Mouse (Mus musculus) G1E-ER4 (cell line): ENCODE measurements around the gene Zdhhc5. TPM values are rescaled to one million over a fixed set of nuclear protein-coding genes. Genes with fewer than 3 reads are reported as not detected.

Experiments used
- GATA1 ChIP-seq: IDR thresholded peaks from one replicate; pipeline ENCODE4 v1.8.0; 2012; ENCODE audit warnings: low read length, inconsistent platforms
- polyA plus RNA-seq: library from polyadenylated mRNA; stranded (reverse); fragments of >175 nt; gene quantifications from 2 replicates; pipeline ENCODE4 v1.2.3, GENCODE M21; 2012

Gene Zdhhc5
- polyA plus RNA-seq, result 28.6 and 31.5 TPM in 2 replicates

DNA sequence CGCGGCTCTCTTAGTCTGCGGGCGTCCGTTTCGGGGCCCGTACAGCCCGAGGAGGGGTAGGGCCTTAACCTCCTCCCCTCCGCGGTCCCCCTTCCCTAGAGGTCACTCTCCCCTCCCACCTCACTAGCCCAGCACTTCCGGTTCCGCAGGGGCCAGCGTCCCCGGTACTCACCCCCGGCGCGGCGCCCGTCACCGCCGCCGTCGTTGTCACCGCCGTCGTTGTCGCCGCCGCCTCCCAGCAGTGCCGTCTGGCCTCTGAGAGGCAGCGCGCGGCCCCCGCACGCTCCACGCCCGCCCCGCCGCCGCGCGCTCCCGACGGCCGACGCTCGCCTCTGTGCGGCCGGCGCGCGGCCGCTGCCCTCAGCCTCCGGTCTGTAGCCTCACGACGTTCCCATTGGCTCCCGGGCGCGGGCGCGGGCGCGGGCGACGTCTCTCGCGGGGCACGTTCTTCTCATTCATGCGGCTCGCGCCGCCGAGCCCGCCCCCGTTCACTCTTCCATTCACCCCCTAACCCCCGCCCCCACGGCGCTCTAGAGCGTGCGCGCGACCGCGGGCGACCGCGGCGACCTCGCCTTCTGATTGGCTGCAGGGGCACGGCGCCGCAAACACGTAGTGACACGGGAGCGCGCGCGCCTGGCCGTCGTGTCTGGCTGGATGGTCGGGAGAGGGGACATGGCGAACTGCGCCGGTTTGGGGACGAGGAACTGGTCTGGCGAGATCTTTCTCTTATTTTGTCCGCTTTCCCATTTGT lies at the start of gene Zdhhc5:
Zdhhc5 (minus strand) TSS at position 370 of the 751 bp plus-strand sequence.
- no peak for TF ChIP-seq GATA1

DNA sequence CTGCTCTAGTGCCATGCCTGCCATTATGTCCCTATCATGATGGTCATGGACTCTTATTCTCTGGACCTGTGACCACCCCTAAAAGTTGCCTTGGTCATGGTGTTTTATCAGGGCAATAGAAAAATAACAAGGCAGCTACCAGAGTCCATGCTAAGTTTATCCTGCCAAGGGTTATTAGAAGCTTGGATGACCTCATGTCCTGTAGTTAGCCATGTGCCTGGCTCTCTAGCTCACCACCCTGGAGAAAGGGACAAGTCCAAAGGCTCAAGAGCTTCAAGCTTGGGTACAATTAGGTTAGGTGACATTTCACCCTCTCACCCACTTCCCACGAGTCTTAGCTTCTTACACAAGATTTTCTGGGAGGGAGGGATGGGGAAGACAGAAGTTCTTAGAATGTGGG lies 47.8 kb upstream of the Zdhhc5 start:
- TF ChIP-seq GATA1, result no peak

DNA sequence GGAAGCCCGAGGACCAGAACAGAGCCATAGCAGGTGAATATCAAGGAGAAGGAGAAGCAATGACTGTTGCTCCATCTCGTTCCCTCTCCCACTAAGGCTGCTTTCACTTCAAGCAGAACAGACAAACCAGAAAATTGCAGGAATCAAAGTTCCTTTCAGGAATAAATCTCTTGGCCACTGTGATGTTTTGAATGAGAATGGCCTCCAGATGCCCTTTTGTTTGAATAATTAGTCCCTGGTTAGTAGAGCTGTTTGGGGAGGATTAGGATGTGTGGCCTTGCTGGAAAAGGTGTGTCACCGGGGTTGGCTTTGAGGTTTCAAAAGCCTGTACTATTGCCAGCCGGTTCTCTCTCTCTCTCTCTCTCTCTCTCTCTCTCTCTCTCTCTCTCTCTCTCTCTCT lies 47.3 kb upstream of the Zdhhc5 start:
- TF ChIP-seq GATA1, result no peak

DNA sequence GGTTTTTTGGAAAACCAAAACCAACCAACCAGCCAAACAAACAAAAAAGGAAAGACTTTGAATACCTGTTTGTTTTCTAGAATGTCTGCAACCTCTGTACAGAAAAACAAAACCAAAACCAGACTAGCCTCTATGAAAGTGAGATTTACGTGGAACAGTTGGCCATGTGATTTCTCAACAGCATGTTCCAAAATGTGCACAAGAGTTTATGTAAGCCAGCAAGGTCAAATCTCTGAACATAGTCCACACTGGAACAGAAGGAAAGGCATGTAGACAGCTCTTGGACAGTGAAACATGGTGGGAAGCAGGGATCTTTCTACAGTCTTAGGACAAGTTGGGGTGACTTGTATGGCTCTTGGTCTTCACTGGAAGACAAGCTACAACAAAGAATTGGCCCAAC lies 46.9 kb upstream of the Zdhhc5 start:
- no peak for TF ChIP-seq GATA1

DNA sequence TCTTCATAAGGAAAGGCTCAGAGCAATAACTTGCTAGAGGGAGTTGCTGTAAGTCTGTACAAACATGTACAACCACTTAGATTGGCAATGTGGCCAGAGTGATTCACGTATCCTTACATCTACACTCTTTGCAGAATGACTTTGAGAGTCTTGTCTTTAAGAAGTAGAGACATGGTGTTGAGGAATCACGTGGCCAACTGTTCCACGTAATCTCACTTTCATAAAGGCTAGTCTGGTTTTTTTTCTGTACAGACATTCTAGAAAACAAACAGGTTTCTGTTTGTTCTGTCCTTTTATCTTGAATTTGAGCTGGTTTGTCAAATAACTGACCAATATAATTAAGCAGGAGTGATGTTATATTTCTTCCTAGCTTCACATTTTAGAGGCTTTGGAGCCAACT lies 46.3 kb upstream of the Zdhhc5 start:
- TF ChIP-seq GATA1, result no peak

DNA sequence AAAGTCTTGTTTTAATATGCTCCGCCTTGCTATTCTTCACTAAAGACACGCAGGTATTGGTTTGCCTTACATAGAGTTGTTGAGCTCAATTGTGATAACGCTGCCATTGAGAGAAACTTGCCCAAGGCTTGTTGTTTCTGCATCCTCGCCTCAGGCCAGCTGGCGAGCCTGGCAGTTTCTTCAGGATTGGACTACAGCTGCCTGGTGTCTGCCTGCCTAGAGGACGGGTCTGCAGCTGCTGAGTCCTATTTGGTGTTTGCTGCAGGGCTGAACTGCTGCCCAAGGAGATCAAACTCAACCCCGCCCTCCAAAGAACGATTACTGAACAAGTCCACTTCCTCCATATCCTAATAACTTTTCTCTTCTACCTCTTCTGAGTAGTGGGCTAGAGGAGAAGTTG lies 45.8 kb upstream of the Zdhhc5 start:
- no peak for TF ChIP-seq GATA1

DNA sequence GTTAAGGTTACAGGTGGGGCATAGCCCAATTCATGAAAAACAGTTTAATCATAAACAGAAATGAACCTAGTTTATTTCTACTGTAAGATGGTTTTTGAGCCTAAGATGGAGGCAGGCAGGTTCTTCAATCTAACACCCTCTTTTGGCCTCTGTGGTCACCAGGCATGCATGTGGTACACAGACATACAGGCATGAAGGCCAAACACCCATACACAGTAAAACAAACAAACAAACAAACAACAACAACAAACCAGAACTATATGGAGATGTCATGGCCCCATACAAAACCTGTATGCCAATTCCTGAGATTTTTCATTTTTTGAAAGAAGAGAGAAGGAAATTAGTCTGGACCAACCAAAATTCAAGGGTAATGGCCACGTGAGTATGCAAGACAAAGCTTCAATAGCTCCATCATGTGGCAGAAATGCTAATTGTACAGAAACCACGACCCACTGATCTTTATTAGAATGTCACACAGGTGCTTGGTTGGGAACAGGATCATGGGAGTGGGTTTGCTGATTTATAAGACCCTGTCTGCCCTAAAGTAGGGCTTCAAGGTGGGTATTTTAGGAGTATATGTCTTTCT lies 43.7 kb upstream of the Zdhhc5 start:
- no peak for TF ChIP-seq GATA1

DNA sequence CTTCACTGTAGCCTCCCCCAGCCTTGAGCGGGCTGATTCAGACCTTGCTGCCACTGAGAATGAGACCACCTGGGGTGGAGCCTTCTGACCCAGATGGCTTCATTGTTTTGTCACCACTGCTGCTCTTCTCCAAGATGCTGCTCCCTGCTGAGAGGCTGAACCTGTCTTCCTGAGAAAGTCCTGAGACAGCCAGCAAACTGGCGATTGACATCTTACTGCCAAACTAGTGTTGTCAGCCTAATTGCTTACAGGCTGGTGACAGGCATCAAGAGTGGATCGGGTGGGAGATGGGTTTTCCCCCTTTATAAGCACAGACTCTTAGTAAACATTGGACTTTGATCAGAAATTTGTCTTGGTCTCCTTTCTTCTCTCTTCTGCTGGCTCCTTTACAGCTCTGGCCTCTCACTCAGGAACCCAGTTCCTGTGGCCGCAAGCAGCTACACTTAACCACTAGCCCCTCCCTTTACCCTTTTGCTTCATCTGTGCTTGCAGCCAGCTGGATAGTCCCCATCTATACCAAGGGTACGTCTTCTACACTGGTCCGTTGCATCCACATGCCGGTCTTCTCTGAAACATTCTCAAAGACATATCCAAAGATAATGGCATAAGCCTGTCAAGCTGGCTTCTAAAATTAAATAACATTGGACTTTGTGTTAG lies 42.2 kb upstream of the Zdhhc5 start:
- TF ChIP-seq GATA1, result no peak

DNA sequence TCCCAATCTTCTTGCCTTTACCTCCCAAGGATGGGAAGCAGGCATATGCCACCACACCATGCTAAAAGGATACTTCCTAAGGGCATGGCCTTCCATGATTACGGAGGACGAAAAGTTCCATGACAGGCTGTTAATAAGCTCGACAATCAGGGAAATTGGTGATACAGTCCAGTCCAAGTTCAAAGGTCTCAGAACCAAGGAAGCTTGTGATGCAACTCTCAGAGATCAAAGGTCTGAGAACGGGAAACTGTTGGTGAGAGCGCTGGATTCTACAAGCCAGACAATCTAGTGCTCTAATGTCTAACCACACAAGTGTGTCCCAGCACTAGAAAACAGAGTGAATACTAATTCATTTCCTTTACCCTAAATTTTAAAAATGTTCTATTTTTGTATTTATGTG lies 41.3 kb upstream of the Zdhhc5 start:
- TF ChIP-seq GATA1, result no peak

DNA sequence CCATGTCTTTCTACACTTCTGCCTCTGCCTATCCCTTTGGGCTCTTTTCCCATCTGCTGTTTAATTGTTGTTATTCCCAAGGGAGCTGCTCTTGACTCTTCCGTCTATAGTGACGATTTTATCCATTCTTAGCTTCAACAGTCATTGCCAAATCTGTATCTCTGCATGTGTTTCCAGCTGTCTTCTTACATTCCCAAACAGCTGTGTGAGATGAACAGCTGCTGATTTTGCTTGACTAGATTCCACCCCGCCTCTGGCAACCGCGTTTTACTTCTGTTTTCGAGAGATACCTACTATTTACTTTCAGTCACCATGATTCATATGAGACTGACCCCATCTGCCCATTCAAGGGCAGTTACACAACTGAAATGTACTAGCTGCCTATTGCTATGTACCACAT lies 35.1 kb upstream of the Zdhhc5 start:
- TF ChIP-seq GATA1, result no peak

DNA sequence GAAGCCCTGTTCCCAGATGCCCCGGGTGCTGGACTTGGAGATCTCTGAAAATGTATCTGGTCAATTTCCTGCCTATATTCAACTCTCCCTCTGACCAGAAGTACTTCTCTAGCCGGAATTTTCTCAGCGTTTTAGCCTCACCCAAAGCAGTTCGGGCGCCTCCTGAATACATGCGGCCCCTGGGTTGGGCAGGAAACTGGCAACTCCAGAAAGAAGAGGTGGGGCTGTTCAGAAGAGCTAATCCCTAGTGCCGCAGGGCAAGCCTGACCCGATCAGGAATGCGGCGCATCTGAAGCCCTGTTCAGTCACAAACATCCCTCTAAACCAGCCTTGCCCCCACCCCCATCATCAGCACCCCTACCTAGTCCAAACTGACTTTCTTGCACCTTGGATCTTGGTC lies 29.1 kb upstream of the Zdhhc5 start:
- TF ChIP-seq GATA1, result no peak

DNA sequence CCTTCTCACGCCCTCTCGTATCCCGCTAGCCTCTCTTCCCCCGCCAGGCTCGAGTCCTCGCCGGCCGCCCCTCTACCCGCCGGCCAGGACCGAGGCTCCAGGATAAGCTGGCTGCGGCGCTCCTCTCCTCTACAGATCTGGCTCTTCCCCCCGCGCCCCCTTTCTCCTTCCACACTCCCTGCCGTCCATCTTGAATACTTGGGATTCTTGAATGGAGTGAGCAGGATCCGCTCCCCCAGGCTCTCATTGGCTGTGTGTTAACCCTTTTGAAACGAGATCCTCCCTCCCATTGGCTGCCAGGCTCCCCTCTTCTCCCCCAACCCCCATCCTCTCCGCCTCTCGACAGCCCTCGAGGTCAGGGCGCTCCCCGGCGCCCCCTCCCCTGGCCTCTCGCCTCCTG lies 28.6 kb upstream of the Zdhhc5 start, which contains the start of gene Gm19426:
Gm19426 (minus strand) TSS at position 95 of the 400 bp plus-strand sequence.
- no peak for TF ChIP-seq GATA1

DNA sequence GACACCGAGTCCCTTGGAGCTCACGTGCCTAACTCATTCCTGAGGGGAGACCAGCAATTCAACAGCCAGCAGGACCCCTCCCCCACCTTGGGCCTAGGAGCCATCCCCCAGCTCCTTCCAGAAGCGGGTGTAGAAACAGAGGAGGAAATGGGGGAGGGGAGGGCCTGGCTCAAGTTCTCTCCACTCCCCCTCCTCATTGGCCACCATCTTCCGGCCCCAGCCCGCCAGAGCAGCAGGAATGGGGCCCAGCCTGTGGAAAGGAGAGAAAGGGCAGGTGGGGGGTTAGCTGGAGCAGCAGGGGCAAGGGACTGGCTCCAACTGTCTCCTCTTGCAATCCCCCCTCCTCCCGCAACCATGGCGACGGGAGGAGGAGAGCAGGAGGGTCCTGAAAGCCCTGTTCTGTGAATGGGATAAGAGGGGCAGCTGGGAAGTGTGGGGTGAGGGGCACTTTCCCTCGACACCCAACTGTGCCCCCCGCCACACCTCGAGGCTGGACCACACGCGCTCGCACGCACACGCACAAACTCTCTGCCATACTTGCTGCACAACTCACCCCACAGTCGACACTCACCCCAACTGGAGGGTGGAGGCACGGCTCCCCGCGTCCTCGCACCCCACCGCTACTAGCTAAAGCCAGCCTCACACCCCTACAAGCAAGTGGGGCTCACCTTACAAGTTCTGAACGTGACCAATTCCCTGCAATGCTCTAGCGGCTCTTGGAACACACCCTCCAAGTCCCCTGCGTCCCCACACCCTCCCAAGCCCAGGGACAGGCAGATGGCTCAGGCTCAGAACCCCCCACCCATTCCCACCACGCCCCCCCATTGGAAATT lies 27.7 kb upstream of the Zdhhc5 start:
- no peak for TF ChIP-seq GATA1

DNA sequence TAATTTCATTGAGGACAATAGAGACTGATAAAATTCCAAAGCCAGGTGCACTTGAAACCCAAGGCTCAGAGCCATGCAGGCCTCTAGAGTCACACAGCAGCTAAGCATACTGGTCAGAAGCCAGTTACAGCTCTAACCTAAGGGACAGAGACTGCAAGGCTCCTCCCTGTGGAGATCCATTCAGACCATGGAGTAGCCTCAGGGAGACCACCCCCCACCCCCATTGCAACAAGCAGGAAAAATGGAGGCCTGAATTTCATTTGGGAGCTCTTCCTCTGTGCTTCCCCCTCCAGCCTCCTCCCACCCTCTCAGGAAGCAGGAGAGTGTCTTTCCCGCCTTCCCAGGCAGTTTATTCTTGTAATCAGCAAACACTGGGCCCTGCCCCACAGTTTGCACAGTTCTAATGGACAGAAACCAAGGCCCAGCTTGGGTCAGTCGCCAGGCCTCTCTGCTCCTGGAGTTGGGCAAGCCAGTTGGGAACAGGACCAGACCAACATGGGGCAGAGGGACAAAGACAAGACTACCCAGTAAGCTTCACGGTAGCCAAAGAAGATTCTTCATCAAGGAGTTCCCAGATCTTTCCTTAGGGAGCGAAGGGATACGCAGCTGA lies 27.0 kb upstream of the Zdhhc5 start:
- no peak for TF ChIP-seq GATA1

DNA sequence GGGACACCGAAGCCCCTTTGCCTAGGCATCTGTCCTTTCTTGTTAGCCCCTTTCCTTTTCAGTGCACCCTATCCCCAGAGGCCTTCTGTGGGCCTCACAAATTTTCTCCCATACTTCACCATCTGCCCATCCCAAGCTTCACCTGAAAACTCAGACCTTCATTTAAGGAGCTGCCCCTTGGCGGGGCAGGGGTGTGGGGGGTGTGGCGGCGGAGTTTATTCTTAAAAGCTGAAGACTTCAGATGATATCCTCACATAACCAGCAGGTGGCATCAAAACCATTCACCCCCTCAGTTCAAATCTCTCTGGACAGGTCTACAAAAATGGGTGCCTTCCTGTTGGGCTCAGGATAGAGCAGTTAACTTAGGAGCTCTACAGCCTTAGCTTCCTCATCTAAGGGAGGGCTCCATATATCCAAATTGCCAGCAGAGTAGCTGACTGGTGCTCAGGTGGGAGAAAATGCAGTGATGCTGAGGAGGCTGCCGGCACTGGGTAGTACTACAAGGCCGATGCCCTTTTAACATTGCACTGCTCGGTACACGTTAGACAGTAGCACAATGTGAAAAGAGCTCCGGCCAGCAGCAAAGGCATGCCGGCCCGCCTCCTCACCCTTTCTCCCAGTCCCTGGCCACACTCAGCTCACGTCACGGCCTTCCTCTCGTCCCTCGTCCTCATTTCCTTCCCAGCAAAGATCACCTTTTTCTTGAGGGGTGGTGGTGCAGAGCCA lies 25.8 kb upstream of the Zdhhc5 start:
- no peak for TF ChIP-seq GATA1
